Mouse (Mus musculus) thymus, postnatal 4 days (tissue): ENCODE data around the gene 4833439L19Rik.

Experiments used
- DNase-seq: peaks from one replicate; pipeline ENCODE4 v3.0.0; 2021

Gene 4833439L19Rik

DNA sequence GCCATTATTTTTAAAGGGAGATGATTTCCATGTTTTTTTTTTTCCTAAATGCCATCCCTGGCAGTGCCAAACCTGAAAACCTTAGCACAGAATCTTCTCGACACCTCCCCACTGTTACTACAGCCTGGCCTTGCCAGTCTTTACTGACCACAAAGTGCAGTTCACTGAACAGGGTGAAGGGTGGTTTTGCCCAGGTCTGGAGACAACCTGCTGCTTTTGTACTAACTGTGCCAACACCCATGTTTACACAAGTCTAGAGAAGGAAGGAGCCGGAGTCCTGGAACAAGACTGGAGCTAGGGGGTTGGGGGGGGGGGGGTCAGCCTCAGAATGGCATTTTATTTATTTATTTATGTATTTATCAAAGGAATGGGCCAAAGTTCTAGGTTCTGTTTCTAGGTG is 16.1 kb upstream of the 4833439L19Rik start:
- no peak for DNase-seq

DNA sequence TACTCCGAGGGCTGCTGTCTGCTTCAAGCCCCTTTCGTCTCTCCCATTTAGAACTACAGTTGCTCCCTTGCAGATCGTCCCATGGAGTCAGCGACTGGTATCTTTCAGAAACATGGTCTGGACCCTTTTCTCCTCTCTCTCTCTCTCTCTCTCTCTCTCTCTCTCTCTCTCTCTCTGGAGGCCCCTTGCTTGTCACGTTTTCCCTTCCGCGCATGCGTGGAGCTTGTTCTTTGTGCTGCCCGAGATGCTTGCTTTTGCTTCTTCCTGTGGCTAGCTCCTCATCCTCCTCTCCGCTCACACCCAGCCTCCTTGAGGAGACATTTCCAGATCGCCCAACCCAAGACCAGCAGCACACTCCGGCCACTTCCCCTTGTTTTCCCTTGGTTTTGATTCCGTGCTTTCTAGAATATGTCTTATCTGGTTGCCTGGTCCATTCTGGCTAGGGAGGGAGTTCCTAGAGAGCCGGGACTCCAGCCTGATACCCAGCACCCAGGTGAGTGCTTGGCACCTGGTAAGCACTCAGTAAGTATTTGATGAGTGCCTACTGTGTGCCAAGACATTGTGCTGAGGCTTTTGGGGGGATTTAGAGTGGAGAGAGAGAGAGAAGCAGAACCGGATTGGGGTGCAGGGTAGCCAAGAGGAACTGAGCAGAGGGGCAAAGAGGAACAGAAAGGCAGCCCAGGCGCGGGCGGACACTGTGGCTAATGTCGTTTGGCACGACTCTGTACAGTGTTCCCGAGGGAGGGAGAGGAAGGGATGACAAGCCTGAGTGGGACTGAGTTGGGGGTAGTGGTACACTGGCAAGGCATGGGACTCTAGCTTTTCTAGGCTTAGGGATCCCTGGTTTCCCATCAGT is 12.6 kb upstream of the 4833439L19Rik start:
- no peak for DNase-seq

DNA sequence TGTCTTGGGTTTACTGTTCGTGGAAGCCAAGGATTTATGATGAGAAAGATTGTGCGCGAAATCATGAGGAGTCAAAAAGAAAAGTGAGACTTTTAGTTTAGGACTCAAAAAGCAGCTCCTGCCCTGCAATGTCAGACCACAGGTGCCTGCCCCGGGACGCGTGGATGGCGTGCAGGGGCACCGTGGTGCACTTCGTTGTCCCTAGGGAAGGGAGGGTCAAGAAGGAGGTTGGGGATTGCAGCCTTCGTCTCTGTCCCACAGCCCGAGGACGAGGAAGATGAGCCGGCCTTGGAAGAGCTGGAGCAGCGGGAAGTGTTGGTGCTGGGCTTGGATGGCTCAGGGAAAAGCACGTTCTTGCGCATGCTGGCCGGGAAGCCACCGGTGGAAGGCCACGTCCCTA is 10.3 kb upstream of the 4833439L19Rik start:
- DNase-seq, result no peak

DNA sequence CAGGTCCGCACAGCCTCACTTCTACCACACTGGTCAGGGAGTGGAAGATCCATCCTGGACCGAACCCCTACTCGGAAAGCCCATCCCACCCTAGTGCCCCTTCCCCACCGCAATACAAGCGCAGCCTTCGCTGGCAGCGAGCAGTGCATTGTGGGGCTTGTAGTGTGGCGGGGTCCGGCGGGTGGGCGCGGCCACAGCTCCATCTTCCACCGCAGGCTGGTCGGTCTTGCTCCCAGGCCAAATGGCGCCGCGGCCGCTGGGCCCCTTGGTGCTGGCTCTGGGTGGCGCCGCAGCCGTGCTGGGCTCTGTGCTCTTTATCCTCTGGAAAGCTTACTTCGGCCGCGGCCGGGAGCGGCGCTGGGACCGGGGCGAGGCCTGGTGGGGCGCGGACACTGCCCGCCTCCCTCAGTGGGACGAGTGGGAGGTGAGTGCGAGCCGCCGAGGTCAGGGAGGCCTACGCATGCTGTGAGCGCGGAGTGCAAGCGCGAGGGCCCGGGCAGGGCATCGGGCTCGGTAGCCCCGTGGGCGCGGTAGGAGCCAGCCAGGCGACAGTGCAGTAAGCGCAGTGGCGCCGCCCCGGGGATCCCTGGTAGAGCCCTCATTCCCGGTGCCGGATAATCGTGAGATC is 9.7 kb upstream of the 4833439L19Rik start, which contains the start of gene Arl10:
Arl10 (plus strand) TSS at position 162 of the 628 bp plus-strand sequence.
- DNase-seq, result peak; percentile 75

DNA sequence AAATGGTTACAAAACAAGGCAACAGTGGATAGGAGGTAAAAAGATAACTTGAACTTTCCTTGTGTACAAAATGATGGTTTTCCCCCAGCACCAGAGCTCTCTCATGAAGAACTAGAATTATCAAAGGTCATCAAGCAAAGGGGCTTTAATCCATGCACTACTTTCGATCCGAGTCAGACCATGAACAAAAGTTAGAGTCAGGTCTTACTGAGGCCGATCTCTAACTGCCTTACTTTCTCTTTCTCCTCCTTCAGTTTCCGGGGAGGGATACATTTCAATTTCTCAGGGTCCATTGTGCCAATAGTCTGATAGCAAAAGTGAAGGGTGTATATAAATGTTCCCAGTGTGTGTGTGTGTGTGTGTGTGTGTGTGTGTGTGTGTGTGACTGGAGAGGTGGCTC is 7.4 kb upstream of the 4833439L19Rik start:
- no peak for DNase-seq

DNA sequence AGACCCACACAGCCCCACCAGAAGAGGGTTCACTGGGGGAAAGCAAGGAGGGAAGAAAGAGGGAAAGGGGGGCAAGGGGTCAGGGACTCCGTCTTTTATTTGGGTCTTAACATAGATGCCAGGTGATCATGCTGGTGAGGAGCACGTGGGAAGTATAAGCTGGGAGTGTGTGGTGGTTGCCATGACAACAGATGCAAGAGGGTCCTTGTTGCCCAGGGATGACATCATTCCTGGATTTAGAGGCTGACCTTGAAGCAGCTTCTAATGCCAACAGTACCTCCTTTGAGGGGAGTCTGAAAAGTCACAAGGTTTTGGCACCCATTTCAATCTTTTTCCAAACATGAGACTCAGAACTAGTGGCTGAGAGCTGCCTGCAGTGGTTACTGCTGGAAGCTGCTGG is 6.4 kb upstream of the 4833439L19Rik start:
- DNase-seq, result no peak

DNA sequence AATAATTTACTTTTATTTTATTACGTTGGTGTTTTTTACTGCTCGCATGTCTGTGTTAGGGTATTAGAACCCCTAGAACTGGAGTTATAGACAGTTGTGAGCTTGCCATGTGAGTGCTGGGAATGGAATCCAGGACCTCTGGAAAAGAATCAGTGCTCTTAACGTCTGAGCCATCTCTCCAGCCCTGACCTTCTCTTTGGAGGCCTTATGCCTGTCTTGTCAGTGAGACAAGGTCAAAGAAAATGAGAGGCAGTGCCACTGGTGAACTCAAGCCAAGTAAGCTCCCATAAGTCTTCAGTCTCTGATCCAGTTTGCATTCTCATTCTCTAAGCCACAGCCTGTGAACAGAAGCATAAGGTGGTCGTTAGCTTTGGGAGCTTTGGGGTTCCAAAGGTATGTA is 5.5 kb upstream of the 4833439L19Rik start:
- DNase-seq, result no peak

DNA sequence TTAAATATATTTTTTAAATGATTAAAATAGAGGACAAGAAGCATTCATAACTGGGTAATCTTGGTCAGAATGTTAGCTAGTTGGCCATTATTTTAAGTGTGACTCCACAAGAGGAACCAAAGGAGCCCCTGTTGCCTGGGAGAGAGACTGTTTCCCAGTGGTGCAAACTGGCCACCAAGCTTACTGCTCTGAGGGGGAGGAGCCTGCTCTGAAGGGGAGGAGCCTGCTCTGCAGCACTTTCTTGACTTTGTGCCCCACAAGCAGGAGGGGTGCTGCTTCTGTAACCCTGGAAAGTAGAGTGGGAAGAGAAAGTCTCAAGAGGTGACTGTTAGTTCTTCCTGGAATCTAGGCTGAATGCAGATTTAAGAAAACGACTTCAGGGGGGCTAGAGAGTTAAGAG is 4.0 kb upstream of the 4833439L19Rik start:
- DNase-seq, result no peak

DNA sequence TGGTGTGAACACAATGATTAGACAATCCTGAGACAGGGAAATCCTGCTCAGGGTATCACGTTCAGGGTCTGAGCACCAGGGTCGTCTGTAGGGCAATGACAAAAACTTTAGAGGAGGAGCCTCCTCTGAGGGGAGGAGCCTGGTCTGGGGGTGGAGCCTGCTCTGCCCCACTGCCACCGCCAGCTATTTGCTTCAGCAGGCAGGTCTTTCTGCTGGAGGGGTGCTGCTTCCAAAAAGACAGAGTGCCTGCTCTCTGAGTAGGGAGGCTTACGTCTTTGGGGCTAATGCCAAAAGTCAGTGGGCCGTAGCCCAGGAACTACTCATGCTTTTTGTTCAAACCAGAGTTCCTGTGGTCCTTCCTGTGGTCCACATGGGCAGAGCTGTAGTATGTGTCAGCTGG is 3.1 kb upstream of the 4833439L19Rik start:
- peak; percentile 34 for DNase-seq

DNA sequence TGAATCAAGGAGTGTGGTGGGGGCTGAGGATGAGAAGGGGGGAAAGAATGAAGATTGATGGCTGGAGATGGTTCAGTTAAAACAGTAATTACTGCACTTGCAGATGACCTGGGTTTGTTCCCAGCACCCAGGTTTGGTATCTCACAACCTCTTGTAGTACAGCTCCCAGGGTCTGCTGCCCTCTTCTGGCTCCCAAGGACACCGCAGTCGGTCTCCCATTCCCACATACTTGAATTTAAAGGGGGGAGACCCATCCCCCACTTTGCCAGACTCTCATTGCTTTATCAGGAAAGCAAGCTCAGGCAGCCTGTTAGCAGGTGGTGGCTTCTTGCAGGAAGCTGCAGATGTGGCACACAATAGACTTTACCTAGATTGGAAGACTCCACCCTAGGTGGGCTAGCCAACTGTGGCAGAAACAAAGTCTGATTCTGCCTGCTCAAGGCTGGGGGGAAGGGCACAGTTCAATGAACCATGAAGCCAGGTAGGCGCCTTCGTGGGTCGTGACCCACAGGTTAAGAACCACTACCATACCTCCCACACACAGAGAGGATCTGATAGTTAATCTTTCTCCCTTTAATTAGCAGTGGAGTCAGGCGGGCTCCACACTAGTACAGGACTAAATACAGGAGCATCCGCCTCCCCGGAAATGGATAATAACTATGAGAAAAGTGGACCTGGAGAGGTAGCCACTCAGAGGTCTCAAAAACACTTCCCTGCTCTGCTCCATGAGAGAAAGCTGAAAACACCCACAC is 535 bp upstream of the 4833439L19Rik start:
- DNase-seq, result peak; percentile 70

DNA sequence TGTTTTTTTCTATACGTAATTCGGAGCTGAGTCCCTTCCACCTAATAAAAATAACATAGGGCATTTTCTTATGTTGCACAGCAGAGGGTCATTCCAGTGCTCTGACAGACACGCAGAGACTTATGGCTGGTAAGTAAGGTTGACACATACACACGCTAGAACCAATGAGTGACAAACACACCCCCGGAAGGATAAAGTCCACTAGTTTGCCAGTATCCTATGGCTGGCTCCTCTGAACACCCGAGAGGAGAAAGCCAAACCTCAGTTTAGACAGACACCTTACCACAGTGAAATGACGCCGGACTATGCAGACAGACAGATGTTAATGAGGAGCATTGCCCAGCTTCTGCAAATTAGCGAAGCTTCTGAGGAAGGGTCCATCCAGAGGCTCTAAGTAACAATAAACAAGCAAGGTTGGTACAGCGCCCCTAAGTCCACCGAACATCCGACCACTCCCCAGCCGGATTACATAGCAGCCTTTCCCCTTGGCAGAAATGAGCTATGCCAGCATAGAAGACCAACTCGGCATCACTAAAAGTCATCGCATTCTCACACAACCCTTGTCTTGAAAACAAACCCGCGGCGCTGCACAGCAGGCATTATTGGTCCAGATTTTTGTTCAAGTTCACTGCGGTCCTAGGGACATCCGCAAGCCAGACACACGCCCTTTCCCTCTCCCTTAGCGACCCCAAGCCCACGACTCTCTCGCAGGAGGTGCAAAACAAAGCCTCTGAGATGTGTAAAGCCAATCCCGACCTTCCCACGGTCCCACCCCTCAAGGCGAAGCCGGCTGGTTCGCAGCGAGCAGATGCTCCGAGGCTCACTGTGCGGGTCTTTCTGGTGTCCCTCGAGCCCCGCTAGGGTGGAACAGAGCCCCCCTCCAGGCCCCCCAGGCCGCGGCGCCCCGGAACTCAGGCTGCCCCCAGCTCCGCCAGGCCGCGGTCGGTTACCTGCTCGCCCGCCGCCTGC is 719 bp downstream of the 4833439L19Rik start:
- DNase-seq, result no peak

DNA sequence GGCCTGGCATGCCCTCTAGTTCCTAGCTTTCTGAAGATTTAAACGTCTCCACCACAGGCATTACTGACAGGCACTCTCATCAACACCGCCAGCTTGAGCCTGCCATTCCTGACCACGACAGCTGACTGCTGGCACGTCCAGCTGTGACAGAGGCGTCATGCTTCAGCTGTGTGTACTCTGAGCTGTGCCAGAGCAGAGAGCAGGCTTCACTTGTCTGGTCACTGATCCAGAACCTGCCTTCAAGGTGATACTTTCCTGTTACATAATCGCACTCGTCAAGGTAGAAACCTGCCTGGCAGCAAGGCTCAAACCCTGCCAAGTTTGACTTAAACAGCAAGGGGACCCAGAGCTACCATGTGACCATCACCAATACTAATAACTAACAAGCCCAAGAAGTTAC is 2.7 kb downstream of the 4833439L19Rik start:
- no peak for DNase-seq

DNA sequence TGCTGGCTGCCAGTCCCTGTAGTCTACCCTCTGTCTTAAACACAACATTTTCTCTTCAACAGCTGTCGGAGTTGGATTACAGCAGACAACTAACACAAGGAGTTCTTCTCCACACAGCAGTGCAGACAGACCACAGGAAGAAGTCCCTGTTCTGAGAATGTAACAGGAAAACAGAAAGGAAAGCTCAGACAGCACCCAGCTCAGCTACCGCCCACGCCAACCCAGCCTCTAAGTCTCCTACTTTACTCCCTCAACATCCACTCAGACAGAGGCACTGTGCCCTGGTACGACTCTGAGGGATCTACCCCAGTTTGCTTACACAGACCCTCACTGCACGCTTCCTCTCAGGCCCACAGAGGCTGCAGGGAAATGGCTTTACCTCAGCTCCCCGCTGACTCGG is 4.6 kb downstream of the 4833439L19Rik start:
- no peak for DNase-seq

DNA sequence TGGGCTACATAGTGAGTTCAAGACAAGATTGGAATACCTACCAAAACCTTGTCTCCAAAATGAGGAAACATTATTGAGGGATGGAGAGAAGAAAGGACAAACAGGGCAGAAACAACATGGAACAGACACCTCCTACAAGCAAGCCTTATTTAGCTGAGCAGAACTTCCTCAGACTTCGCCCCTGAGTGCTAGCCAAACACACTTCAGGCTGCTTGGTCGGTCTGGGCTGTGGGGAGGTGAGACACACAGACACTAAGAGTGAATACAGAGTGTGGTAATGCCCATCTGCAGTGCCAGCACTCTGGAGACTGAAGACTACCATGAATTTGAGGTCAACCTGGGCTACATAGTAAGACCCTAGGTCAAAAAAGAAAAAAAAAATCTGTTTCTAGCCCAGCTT is 5.6 kb downstream of the 4833439L19Rik start:
- DNase-seq, result no peak

DNA sequence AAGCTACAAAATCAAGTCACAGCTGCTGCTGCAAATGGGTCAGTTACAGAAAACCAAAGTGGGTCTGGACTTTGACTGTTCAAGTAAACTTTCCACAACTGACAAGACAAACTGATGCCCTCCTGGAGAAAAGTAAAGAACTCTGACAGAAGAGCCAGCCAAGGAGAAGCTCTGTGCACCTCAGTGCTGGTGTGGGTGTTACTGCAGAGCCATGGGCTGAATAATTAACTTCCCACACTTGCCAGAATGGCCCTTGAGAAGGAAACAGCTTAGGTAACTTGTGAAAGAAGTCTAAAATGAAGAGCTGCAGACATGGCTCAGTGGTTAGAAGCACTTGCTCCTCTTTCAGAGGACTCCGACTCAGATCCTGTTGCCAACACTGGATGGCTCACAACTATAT is 7.6 kb downstream of the 4833439L19Rik start:
- DNase-seq, result no peak

DNA sequence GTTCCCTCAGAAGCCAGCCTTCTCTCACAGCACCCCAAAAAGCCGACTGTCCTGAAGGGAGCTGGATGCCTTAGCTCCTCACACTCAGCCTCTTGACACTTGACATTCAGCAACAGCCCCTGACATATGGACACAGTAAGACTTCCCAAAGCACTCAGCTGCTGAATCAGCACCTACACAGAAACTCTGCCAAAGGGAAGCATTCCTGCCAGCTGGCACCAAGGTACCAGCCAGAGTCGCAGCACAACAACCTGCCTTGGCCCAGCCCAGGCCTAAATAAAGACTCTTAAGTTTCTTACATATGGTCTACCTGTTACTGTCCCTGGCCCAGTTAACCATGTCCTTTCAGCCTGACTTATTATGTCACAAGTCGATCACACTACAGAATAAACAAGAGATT is 8.4 kb downstream of the 4833439L19Rik start:
- no peak for DNase-seq

DNA sequence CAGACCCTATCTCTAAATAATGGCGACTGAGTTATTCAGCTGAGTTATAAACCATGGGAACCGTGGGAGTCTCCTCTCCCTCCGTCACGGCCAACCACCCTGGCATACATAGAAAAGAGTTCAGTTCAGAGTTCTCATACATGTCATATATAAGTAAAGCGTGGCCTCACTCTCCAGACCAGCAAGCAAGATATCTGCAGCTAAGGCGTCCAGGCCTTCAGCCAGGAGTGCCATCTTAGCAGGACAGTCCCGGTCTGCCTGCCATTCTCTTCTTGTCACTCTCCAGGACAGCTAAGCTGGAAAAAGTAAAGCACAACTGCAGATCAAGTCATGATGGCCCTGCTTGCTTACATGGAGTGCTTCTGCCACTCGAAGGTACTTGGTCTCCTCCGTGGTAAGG is 9.1 kb downstream of the 4833439L19Rik start:
- no peak for DNase-seq

DNA sequence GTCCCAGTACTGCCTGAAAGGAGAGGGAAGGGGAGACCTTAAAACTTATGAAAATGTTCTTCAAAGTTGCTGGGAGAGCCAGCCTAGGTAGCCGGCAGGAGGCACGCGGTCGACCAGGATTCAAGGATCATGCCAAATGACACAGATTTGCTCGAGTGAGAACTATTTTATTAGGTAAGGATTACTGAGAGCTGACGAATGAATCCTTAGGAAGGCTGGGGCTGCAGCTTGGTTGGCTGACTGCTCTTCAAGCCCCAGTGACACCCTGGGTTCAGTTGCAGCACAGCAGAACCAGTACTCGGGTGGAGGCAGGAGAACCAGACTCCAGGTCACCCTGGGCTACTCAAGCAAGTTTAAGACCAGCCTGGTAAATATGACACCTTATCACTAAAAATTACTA is 17.2 kb downstream of the 4833439L19Rik start:
- no peak for DNase-seq

DNA sequence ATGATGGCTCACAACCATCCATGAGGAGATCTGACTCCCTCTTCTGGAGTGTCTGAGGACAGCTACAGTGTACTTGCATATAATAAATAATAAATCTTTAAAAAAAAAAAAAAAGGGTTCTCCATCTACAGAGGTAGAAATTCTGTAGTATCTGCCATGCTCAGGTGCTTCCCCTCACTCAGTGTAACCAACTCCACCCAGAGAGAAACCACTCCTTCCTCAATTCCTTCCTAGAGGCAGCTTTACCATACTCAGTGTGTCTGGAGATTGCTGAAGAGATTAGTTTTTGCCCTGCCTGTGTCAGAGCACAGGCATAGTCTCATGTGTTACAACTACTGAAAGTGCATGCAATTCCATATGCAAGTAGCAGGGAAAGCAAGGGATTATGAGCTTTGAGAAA is 33.1 kb downstream of the 4833439L19Rik start:
- DNase-seq, result no peak

DNA sequence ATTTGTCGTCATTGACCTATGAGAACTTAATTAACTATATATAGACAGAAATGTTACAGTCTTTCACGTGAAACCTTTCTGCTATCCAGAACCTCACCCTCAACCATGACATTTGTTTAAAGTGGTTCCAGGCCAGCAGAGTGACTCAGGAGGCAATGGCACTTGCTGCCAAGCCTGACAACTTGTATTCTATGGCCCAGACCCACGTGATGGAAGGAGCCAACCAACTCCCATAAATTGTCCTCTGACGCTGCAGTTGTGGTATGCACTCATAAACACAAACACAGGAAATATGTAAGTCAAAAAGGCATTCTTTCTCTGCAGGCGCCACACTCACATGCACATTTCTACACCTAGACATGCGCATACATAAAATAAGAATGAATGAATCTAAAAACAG is 38.1 kb downstream of the 4833439L19Rik start:
- DNase-seq, result no peak

DNA sequence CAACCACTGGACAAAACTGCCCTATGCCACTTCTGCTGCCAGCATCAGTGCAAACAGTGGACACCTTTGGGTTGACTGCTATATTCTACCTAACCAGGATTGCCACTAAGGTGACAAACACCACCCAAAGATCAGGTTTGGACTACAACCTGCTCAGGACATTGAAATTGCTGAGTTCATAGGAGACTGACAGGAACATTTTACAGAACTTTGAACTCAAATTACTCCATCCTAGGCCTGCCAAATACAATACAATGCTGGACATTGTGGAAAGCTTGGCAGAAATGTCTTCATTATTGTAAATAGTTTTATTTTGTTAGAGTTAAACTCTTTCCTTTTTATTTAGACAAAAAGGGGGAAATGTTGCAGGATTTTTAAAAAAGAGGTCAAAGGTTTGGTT is 44.1 kb downstream of the 4833439L19Rik start:
- no peak for DNase-seq

DNA sequence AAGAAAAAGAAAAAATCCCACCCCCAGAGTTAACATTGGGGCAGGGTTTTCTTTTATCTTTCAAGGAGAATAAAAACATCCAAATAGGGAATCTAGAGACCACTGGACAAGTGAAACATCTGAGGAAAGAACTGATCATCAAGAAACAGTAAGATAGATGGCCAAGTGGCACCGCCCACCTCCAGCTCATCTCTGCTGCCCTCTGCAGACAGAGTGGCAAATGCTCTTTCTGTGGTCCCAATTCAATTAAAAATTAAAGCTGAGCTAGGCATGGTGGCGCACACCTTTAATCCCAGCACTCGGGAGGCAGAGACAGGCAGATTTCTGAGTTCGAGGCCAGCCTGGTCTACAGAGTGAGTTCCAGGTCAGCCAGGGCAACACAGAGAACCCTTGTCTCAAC is 45.0 kb downstream of the 4833439L19Rik start:
- peak; percentile 63 for DNase-seq

DNA sequence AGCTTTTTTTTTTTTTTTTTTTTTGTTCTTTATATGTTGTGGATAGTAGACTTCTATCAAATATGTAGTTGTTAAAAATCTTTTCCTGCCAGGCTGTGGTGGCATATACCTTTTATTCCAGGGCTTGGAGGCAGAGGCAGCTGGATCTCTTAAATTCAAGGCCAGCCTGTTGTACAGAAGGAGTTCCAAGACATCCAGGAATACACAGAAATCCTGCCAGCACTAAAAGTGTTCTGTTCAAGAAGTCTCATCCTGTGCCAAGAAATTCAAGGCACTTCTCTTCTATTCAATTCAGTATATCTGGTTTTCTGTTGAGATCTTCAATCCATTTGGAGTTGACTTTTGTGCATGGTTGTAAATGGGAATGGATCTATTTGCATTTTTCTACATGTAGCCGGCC is 59.3 kb downstream of the 4833439L19Rik start:
- DNase-seq, result no peak
